Mouse (Mus musculus) cerebellum, postnatal 10 days (tissue): Measurements from ENCODE around the gene Gm20696.

Source experiments
- DNase-seq, 2 experiments: peaks; one replicate each; pipeline ENCODE4 v3.0.0; 2021; ENCODE audit warnings: mixed read lengths in 2 of 2

Gene Gm20696

GRCm38 (mm10) chr6:99433006-99433405 is 233.6 kb downstream of the Gm20696 start:
- no peak for DNase-seq

DNA sequence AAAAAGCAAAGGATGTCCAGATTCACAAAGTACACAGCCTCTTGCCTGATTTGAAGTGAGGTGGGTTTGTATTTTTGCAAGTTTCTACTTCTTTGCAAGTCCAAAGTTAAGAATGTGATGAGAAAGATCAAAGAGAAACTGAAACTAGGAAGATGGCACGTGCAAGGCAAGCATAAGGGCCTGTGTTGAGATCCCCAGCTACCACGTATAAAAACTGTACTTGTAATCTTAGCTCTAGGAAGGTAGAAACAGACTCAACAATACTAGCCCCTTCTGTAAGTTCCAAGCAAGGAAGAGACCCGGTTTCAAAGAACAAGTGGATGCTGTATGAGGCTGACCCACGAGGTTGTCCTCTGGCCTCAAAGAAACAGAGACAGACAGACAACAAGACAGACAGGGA is 234.7 kb downstream of the Gm20696 start:
- no peak for DNase-seq

DNA sequence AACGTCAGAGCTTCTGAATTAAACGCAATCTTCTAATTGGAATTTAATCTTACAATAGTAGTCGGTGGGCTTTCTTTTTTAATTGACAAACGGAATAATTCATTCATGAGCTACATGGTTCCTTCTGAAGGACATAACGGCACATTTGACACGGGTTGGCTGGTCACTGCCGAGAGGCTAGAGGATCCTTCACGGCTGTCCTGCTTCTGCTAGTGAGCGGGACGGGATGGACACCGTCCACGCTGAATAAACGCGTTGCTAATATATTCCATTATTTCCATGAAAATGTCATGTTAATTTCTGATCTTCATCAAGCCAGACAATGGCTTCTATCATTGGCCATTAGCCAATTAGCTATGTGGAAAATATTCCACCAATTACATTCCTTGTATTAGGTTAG is 236.0 kb downstream of the Gm20696 start:
- DNase-seq, result no peak

DNA sequence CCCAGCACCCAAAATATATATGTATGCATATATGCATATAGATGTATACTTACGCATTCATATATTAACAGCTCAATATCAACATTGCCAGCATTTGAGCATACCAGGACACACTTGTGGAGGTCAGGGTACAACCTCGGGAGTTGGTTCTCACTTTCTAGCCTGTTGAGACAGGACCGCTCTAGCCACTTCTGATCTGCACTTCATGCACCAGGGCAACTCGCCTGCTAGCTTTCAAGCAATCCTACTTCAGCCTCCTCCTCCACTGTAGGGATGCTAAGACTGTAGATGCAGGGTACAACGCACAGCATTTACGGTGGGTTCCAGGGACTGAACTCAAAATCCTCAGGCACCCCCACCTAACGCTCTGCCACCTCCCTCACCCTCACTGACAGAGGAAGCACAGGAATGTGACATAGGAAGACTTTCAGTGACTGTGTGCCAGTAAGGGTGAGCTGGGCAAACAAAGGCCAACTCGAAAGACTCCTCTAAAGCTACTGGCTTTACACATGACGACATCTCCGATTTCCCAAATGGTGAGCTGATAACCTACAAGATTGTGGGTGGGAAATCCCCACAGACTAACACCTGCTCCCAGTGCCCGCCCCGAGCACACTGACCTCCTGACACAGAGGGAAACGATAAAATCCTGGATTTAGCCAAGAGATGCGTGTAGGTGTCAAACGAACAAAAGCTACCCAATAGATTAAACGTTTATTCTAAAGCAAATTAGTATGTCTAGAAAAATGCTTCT is 237.0 kb downstream of the Gm20696 start:
- DNase-seq, result no peak

DNA sequence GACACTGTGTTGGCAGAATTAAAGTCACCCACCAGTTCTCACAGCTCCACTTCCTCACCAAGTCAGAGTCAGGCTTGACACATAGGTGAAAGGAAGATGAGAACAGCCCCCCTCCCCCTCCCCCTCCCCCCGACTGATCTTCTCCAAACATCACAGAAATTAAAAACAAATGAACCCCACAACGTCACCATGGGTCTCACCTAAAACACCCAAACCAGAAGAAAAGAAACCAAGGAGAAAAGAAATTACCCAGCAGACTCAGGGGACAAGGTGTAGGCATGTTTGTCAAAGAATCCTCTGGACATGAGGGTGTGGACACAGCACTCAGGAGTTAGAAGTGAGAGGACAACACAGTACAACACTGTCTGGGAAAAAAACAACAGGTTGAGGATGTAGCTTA is 237.6 kb downstream of the Gm20696 start:
- DNase-seq, result no peak

DNA sequence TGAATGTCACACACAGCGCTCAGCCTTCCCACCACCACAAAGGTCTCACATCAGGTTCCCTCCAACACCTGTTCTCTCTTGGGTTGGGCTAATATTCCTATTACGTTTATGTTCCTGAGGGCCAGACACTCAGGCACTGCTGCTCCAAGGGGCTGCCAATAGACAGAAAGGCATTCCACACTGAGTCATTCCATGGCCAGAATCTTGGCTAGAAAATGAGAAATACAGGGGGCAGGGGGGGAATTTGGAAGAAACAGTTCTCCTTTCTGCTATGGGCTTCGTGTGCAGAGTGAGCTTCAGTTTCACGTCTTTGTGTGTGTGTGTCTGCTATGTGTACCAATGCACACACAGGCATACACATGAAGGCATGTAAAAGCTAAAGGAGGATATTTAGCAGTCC is 239.3 kb downstream of the Gm20696 start:
- DNase-seq, result no peak

- DNase-seq, result no peak
Observed at GRCm38 (mm10) chr6:99425044-99425443, 241.6 kb downstream of the Gm20696 start.

- no peak for DNase-seq
Observed at GRCm38 (mm10) chr6:99420666-99421065, 245.9 kb downstream of the Gm20696 start.

GRCm38 (mm10) chr6:99412598-99412997 is 254.0 kb downstream of the Gm20696 start:
- DNase-seq, result no peak

DNA sequence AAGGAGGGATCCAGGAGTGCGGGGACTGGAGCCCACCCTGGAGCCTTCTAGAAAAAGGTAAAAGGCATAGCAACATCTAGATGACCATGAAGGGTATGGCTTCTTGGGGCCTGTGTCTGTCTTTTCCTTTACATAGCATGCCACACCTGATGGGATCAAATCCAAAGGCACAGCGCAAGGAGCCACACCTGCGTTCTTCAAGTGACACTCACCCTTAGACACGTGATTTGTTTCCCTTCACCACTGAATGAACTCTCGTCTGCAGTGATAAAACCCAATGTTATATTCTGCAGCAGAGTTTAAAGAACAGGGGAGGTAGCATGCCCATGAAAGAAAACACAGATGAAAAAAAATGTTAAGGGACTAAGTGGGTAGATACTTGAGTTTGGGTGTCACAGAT is 257.0 kb downstream of the Gm20696 start:
- DNase-seq, result no peak

GRCm38 (mm10) chr6:99408880-99409279 is 257.7 kb downstream of the Gm20696 start:
- no peak for DNase-seq

DNA sequence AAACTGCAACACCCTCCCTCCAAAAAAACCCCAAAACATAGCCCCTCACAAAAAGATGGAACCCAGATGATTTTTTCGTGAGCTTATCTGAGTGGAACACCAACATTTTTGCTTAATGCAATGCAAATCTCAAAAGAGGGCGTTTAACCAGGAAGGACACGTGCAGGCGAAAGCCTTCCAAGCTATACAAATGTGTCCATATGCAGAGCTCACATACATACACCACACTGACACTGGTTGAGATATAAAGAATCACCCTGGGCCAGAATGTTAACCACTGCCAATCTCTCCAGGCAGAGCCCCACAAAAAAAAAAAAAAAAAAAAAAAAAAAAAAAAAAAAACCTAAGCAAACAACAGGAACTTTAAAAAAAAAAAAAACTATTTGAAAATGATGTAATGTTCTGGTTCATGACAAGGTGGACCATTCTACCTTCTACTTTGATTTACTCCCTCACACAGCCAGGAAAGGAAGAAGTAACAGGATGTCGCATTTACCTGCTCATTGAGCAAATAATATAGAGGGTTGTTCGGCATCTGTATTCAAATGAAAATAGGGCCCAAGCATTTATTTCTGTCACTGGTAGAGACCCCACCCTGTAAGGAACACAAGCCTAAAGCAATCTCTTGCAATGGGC is 262.7 kb downstream of the Gm20696 start:
- no peak for DNase-seq

GRCm38 (mm10) chr6:99402941-99403340 is 263.7 kb downstream of the Gm20696 start:
- DNase-seq, result no peak

DNA sequence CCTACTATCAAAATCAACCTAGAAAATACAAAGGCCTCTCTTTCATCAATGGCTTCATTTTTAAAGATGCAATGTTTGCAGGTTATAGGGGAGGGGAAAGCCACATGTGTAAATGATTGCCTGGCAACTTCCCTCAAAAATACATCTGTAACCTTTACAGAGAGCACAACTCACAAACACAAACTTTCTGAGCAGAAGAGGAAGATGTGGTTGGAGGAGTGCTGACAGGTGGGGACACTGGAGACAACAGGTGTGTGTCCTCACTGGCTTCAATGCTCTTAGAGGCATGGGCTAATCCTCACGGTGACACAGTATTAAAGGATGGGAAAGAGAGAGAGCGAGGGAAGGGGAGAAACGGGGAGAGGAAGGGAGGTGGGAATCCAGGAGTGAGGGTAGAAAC is 264.2 kb downstream of the Gm20696 start:
- no peak for DNase-seq

GRCm38 (mm10) chr6:99401801-99402200 is 264.8 kb downstream of the Gm20696 start:
- no peak for DNase-seq

DNA sequence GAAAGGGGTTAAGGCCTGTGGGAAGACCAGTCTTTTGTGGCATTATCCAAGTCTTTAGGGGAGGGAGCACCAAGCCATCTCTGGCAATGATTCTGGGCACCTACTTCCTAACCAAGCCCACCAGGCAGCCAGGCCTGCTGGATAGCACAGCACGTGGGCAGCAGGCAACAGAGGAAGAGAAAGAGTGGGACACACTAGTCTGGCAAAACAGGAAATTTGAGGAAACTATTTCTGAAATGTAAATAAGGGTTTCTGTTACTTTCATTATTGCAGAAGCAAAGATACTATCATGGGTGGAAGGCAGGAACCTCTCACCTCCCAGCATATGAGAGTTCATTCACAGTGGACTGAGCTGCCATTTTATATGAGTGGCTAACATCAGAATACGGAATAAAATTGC is 265.4 kb downstream of the Gm20696 start:
- no peak for DNase-seq

GRCm38 (mm10) chr6:99395745-99396144 is 270.9 kb downstream of the Gm20696 start:
- DNase-seq, result no peak

DNA sequence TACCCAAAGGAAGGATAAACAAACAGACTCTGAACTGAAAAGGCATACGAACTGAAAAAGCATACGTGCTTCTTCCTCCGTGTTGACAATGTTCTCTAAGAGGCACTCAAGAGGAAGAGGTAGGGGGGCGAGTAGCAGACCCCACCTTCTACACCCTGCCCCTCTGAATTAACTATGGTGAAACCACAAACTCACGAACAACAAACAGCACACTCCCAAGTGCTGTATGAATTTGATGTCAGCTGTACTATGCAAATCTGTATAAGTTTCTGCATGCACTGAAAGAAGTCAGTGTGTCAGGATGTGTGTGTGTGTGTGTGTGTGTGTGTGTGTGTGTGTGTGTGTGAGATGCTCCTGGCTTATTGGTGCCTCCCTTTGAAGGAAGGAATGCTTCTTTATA is 271.8 kb downstream of the Gm20696 start:
- DNase-seq, result no peak

DNA sequence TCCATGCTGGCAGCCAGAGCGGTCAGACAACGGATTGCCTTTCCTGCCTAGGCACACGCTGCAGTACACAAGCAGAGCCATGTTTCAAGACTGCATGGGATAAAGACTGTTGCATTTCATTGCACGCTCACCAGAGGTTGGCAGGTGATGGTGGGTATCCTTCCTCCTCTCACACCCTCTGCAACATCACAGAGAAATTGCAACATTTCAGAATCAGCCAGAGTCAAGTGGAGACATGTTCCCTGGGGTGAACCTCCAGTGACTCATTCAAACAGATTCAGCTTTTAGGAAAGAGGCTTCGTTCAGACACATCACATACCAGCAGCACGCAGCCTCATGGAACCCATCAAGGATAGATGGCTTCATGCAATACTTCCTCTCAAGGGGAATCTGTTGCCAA is 274.1 kb downstream of the Gm20696 start:
- no peak for DNase-seq

- no peak for DNase-seq
Observed at GRCm38 (mm10) chr6:99388741-99389675, 277.6 kb downstream of the Gm20696 start.

DNA sequence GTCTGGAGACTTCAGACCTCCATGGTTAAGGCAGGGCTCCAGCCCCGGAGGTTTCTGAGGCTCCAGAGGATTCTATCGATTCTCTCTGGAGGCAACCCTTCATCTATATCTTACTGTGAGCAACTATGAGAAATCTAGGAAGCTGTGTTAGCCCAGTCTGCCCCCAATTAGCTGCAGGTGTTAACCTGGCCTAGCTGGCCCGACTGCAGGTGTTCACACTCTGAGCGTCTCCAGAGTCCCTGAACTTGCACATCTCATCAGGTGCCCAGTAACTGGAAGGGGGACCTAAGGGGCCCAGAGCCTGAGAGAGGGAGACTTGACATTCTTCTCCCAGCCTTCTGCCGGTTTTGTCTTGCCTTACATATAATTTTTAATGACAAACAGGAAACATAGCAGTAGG is 278.6 kb downstream of the Gm20696 start:
- DNase-seq, result no peak

DNA sequence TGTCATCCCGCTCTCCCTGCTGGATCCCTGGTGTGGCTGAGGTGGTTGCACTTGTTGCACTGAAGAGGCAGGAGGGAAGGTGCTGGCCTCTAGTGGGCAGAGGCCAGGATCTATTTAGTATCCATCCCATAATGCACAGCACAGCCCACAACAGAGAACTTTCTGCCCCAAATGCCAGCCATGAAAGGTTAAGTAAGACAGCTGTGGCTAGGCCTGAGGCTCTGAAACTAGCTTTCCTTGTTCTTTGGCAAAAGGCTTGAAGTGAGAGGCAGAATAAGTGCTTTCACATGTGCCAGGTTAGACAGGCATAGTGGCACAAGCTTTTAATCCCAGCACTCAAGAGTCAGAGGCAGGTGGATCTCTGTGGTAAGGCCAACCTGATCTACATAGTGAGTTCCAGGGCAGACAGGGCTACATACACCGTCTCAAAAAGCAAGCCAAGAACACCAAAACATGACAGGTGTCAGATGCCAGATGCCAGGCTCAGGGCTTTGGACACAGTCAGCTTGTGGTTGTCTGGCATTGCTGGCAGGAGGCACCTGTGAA is 281.5 kb downstream of the Gm20696 start:
- peak; percentile 13 to 28 for DNase-seq

GRCm38 (mm10) chr6:99383846-99384472 is 282.6 kb downstream of the Gm20696 start:
- no peak for DNase-seq
